Mouse (Mus musculus): ENCODE measurements around the gene Mapre1.
"Not testable (repeated sequence)": the region's sequence is repeated elsewhere in the genome, so short reads cannot be mapped to it uniquely, and the experiment has no call there.

The Mapre1 gene

GRCm38 (mm10) chr2:153778638-153779362, 37.7 kb downstream of the Mapre1 start:
- in situ Hi-C loops (cut with MboI, MseI) = no loop called here

- in situ Hi-C loops (cut with MboI, MseI) = no loop called here
Observed at GRCm38 (mm10) chr2:153779394-153779981, 38.4 kb downstream of the Mapre1 start, which contains the start of gene Efcab8. Gene Efcab8, plus strand, starts transcription at chr2:153779931.

- in situ Hi-C loops (cut with MboI, MseI) = no loop called here
Observed at GRCm38 (mm10) chr2:153781181-153781580, 40.1 kb downstream of the Mapre1 start.

- in situ Hi-C loops (cut with MboI, MseI) = no loop called here
Observed at GRCm38 (mm10) chr2:153784668-153785067, 43.6 kb downstream of the Mapre1 start.

- in situ Hi-C loops (cut with MboI, MseI) = no loop called here
Observed at GRCm38 (mm10) chr2:153793366-153793765, 52.3 kb downstream of the Mapre1 start.

- in situ Hi-C loops (cut with MboI, MseI) = no loop called here
Observed at GRCm38 (mm10) chr2:153795090-153795489, 54.0 kb downstream of the Mapre1 start.

- in situ Hi-C loops (cut with MboI, MseI) = not testable (repeated sequence)
Observed at GRCm38 (mm10) chr2:153807464-153807863, 66.4 kb downstream of the Mapre1 start.

- in situ Hi-C loops (cut with MboI, MseI) = no loop called here
Observed at GRCm38 (mm10) chr2:153808146-153808545, 67.1 kb downstream of the Mapre1 start.

- in situ Hi-C loops (cut with MboI, MseI) = no loop called here
Observed at GRCm38 (mm10) chr2:153808841-153809240, 67.8 kb downstream of the Mapre1 start.

GRCm38 (mm10) chr2:153809921-153810320, 68.8 kb downstream of the Mapre1 start:
- in situ Hi-C loops (cut with MboI, MseI) = no loop called here

- in situ Hi-C loops (cut with MboI, MseI) = no loop called here
Observed at GRCm38 (mm10) chr2:153822005-153822543, 81.0 kb downstream of the Mapre1 start.

Measured in regulatory T cell (primary cell).